Mouse (Mus musculus): ENCODE results near the gene Lgalsl.

- TF ChIP-seq CTCF (IDR thresholded peaks at IDR 0.05): no peak
- no peak for TF ChIP-seq POLR2A (IDR thresholded peaks at IDR 0.05; ENCODE audit: insufficient read depth, low read depth, low read length)
Observed at GRCm38 (mm10) chr11:20837366-20837765, 6.5 kb upstream of the Lgalsl start.
